In genomic region chr17:48095718-48096121, GRCm38 (mm10) we compare ENCODE assay signal across 9 mouse cellular contexts. TPM values are rescaled to one million over a fixed set of nuclear protein-coding genes. Genes with fewer than 3 reads are reported as not detected.
DNase-seq lines count a peak whose midpoint lies in the region; ATAC-seq and TF ChIP-seq lines count a peak whose summit lies in the region.
"Had no signal": no experiment of that assay in that cellular context is flagged by ENCODE, and none has a peak within 500 bp of the region (broad histone marks: within the 10 kb centered on the region; RNA-seq: fewer than 3 reads in every experiment).

No protein-coding gene starts in this region.

- H3K27me3 ChIP-seq in thymus, adult 2 months (ENCODE audit: control insufficient read depth, insufficient read depth, low read length): peaks cover 31% of the 10 kb centered on the region
- peaks cover 50% of the 10 kb centered on the region for H3K27me3 ChIP-seq in limb, embryonic 15.5 days

- no peak overlapping the region for H3K4me3 ChIP-seq in thymus, adult 2 months (ENCODE audit: control insufficient read depth, insufficient read depth, low read length)
- 0 out of 2 replicates have a peak overlapping the region, but pooled peaks have one; percentile 9 for H3K4me3 ChIP-seq in limb, embryonic 15.5 days

- no peak overlapping the region for H3K9ac ChIP-seq in limb, embryonic 15.5 days

- H3K4me2 ChIP-seq in limb, embryonic 15.5 days: peak overlapping the region; percentile 20; the same call in 1 of the 2 replicates

- H3K27ac ChIP-seq in thymus, adult 2 months (ENCODE audit: control insufficient read depth, insufficient read depth, low read length): no peak overlapping the region
- H3K27ac ChIP-seq in limb, embryonic 15.5 days: peak overlapping the region; percentile 69

- no peak for TF ChIP-seq CTCF in thymus, adult 2 months (IDR thresholded peaks at IDR 0.05; ENCODE audit: borderline replicate concordance, control insufficient read depth, extremely low read depth, insufficient read depth, low read length, poor library complexity)

- H3K9me3 ChIP-seq in limb, embryonic 15.5 days: no peaks in the 10 kb centered on the region

- TF ChIP-seq POLR2A in thymus, adult 2 months (IDR thresholded peaks at IDR 0.05; ENCODE audit: control insufficient read depth, extremely low read depth, insufficient read depth, low read length, poor library complexity): no peak

- peaks cover 10% of the 10 kb centered on the region for H3K4me1 ChIP-seq in thymus, adult 2 months (replicated peaks; ENCODE audit: control insufficient read depth, insufficient read depth, low read length)
- peaks cover 58% of the 10 kb centered on the region for H3K4me1 ChIP-seq in limb, embryonic 15.5 days

- WGBS in thymus, adult 2 months: 3% methylated on average over 26 of the region's 26 CpGs
- 3% methylated on average over 26 of the region's 26 CpGs for WGBS in limb, embryonic 15.5 days

- no peak for ATAC-seq in CD4-positive, CD25-positive, alpha-beta regulatory T cell, adult 4 months
- no peak for ATAC-seq in limb, embryonic 15.5 days (ENCODE audit: insufficient number of reproducible peaks, low FRiP score, low TSS enrichment, low read depth)
- ATAC-seq in megakaryocyte progenitor cell, adult 5-6 weeks (replicated peaks; ENCODE audit: poor library complexity): no peak

- H3K36me3 ChIP-seq in thymus, adult 2 months (ENCODE audit: control insufficient read depth, insufficient read depth, low read length): no peaks in the 10 kb centered on the region
- no peaks in the 10 kb centered on the region for H3K36me3 ChIP-seq in limb, embryonic 15.5 days

- peak; percentile 28 for DNase-seq in CD4-positive, CD25-positive, alpha-beta regulatory T cell, adult 2 months (ENCODE audit: low read depth, low spot score)
- peak; percentile 32 for DNase-seq in thymus, postnatal 4 days
- no peak for DNase-seq in thymus, adult 2 months
- DNase-seq in adipocyte (ENCODE audit: low spot score): no peak
- DNase-seq in T-cell, adult 2 months (ENCODE audit: low spot score): no peak

RNA-seq across cellular contexts. Expression of gene 1700067P10Rik, which starts 6.6 kb away (rescaled TPM):
- not detected for polyA plus RNA-seq in CD4-positive, CD25-positive, alpha-beta regulatory T cell, adult 4 months (2017; shearing (Covaris generic))
- polyA plus RNA-seq in thymus, adult 2 months (2012; rRNA removed): 0.12 TPM in 1 of 2 replicates, not detected in the other
- not detected in 2 replicates for polyA plus RNA-seq in limb, embryonic 15.5 days (2015; fragmentation: Nextera tagmentation; extraction: Ambion mirVana)
- not detected in 2 replicates for total RNA-seq in megakaryocyte progenitor cell, adult 5-6 weeks (2015)
- total RNA-seq in megakaryocyte progenitor cell, adult 5-6 weeks (2017): not detected in 2 replicates
- total RNA-seq: layer of hippocampus, adult 18-20 months had no signal

RNA-seq across cellular contexts. Expression of gene 9830107B12Rik, which starts 50.3 kb away (rescaled TPM):
- not detected for polyA plus RNA-seq in CD4-positive, CD25-positive, alpha-beta regulatory T cell, adult 4 months (2017; shearing (Covaris generic))
- polyA plus RNA-seq in thymus, adult 2 months (2012; rRNA removed): 0.15 and 0.28 TPM in 2 replicates
- polyA plus RNA-seq in limb, embryonic 15.5 days (2015; fragmentation: Nextera tagmentation; extraction: Ambion mirVana): 0.12 TPM in 1 of 2 replicates, not detected in the other
- total RNA-seq in megakaryocyte progenitor cell, adult 5-6 weeks (2015): 0.62 and 1.1 TPM in 2 replicates
- 2.3 and 2.4 TPM in 2 replicates for total RNA-seq in megakaryocyte progenitor cell, adult 5-6 weeks (2017)
- total RNA-seq: layer of hippocampus, adult 18-20 months had no signal

RNA-seq across cellular contexts. Expression of gene 1700122O11Rik, which starts 57.6 kb away (rescaled TPM):
- polyA plus RNA-seq in CD4-positive, CD25-positive, alpha-beta regulatory T cell, adult 4 months (2017; shearing (Covaris generic)): not detected
- polyA plus RNA-seq in thymus, adult 2 months (2012; rRNA removed): not detected in 2 replicates
- not detected in 2 replicates for polyA plus RNA-seq in limb, embryonic 15.5 days (2015; fragmentation: Nextera tagmentation; extraction: Ambion mirVana)
- not detected in 2 replicates for total RNA-seq in megakaryocyte progenitor cell, adult 5-6 weeks (2015)
- not detected in 2 replicates for total RNA-seq in megakaryocyte progenitor cell, adult 5-6 weeks (2017)
- total RNA-seq: layer of hippocampus, adult 18-20 months had no signal

Comparison
In these comparisons a context has a peak if more than half of its experiments do, and no peak if none do; other contexts are left out.
1. DNase-seq: peak in CD4-positive, CD25-positive, alpha-beta regulatory T cell, adult 2 months (single experiment) and thymus, postnatal 4 days (single experiment); none in thymus, adult 2 months (single experiment), adipocyte (single experiment) and T-cell, adult 2 months (single experiment).